Mouse (Mus musculus): ENCODE data around the gene Mrps31. TPM values are rescaled to one million over a fixed set of nuclear protein-coding genes. Genes with fewer than 3 reads are reported as not detected.

Gene Mrps31
- 34.9 and 35.7 TPM in 2 replicates for total RNA-seq (2014; rRNA removed)
- polyA plus RNA-seq (2012; rRNA removed) = 9.4 and 9.5 TPM in 2 replicates

DNA sequence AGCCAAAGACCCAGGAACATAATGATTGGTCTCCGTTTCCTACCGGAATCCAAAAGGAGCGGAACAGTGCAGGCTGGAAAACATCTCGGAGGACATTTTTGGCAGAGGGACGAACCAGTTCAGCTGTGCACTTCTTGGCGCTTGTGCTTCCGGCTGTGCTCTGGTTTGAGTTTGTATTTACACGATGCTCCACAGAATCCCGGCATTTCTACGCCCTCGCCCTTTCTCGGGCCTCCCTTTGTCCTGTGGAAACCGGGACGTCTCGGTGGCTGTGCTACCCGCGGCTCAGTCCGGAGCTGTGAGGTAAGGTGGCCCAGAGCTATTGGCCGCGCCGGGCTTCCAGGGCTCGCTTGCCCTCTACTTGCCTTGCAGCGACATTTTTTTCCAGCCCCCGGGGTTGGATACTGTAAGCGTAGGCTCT is at the start of gene Mrps31:
Gene Mrps31, plus strand, starts transcription at position 80 of the 421 bp plus-strand sequence.
- TF ChIP-seq POLR2A (IDR thresholded peaks at IDR 0.05; ENCODE audit: extremely low read depth, insufficient read depth, low read length) = no peak
- no peak for TF ChIP-seq CTCF (IDR thresholded peaks at IDR 0.05; ENCODE audit: low read depth, low read length)
- peak within 1 kb of the TSS; percentile 92 for H3K4me3 ChIP-seq (ENCODE audit: insufficient read depth, low read depth, low read length)
- peaks cover 6% of the 10 kb centered on the region; the same call in 1 of the 2 replicates for H3K79me2 ChIP-seq (ENCODE audit: control insufficient read depth, insufficient read depth, low read length)
- H3K4me1 ChIP-seq (ENCODE audit: control insufficient read depth, insufficient read depth, low read length) = peaks cover 5% of the 10 kb centered on the region; the same call in 1 of the 2 replicates
- H3K27me3 ChIP-seq (ENCODE audit: control insufficient read depth, insufficient read depth, low read length) = no peaks in the 10 kb centered on the region
- peak within 1 kb of the TSS; percentile 92 for H3K9ac ChIP-seq (ENCODE audit: low read depth, low read length)
- peak; percentile 91 for DNase-seq (ENCODE audit: extremely low read depth, low read depth, low spot score)
- H3K27ac ChIP-seq (replicated peaks; ENCODE audit: insufficient read depth, low read depth, low read length) = peak within 1 kb of the TSS; percentile 85
- H3K36me3 ChIP-seq (ENCODE audit: control insufficient read depth, insufficient read depth, low read length) = peaks cover 4% of the 10 kb centered on the region; the same call in 1 of the 2 replicates
- WGBS = 0% methylated on average over 25 of the region's 25 CpGs

DNA sequence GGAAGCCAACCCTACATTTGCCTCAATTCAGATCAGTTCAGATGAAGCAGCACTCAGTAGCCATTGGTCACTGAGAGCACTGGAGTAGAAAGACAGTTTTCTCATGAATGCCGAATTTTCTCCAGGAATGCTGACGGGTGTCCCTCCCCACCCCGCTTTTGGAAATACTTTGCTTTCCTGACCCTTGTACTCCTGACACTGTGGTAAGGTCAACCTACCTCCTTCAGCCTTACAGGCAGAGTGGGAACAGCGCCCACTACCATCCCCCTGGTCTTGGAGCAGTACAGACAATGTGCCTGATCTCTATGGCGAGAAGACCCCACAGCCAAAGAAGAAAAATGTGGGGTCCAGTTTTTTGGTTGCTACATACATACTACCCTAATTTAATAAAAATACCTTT is 34.9 kb upstream of the Mrps31 start:
- Histone ChIP-seq H3K4me3 (ENCODE audit: insufficient read depth, low read depth, low read length) (no peak overlapping the region), H3K9ac (ENCODE audit: low read depth, low read length) (no peak overlapping the region), H3K4me1 (ENCODE audit: control insufficient read depth, insufficient read depth, low read length) (no peaks in the 10 kb centered on the region; the same call in 1 of the 2 replicates), H3K36me3 (ENCODE audit: control insufficient read depth, insufficient read depth, low read length) (peaks cover 81% of the 10 kb centered on the region), H3K79me2 (ENCODE audit: control insufficient read depth, insufficient read depth, low read length) (no peaks in the 10 kb centered on the region), H3K27ac (replicated peaks; ENCODE audit: insufficient read depth, low read depth, low read length) (no peak overlapping the region), H3K27me3 (ENCODE audit: control insufficient read depth, insufficient read depth, low read length) (no peaks in the 10 kb centered on the region)
- 87% methylated on average over 5 of the region's 5 CpGs for WGBS
- DNase-seq (ENCODE audit: extremely low read depth, low read depth, low spot score) = peak; percentile 17
- no peak for TF ChIP-seq CTCF (IDR thresholded peaks at IDR 0.05; ENCODE audit: low read depth, low read length)
- no peak for TF ChIP-seq POLR2A (IDR thresholded peaks at IDR 0.05; ENCODE audit: extremely low read depth, insufficient read depth, low read length)

DNA sequence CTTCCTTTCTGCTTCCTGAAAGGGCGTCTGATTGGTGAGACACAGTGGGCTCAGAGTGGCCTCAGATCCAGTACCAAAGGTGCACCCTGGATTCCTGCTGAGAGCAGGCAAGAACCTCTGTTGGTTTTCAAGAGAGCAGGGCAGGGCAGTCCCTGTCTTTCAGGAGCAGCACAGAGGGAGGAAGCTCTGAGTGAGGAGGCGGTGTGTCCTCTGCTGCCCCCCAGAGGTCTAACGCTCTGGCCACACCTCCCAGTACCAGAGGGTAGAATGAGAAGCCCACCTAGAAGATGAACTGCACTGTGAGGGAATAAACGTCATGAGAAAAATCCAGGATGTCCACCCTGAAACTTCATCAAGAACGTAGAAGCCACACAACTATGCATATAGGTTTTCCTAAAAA is 34.3 kb upstream of the Mrps31 start:
- no peaks in the 10 kb centered on the region for H3K27me3 ChIP-seq (ENCODE audit: control insufficient read depth, insufficient read depth, low read length)
- no peak overlapping the region for H3K9ac ChIP-seq (ENCODE audit: low read depth, low read length)
- no peak overlapping the region for H3K27ac ChIP-seq (replicated peaks; ENCODE audit: insufficient read depth, low read depth, low read length)
- WGBS = 76% methylated on average over 5 of the region's 5 CpGs
- H3K4me3 ChIP-seq (ENCODE audit: insufficient read depth, low read depth, low read length) = no peak overlapping the region
- H3K4me1 ChIP-seq (ENCODE audit: control insufficient read depth, insufficient read depth, low read length) = no peaks in the 10 kb centered on the region; the same call in 1 of the 2 replicates
- peaks cover 83% of the 10 kb centered on the region for H3K36me3 ChIP-seq (ENCODE audit: control insufficient read depth, insufficient read depth, low read length)
- H3K79me2 ChIP-seq (ENCODE audit: control insufficient read depth, insufficient read depth, low read length) = no peaks in the 10 kb centered on the region
- TF ChIP-seq CTCF (IDR thresholded peaks at IDR 0.05; ENCODE audit: low read depth, low read length) = peak; percentile 77
- TF ChIP-seq POLR2A (IDR thresholded peaks at IDR 0.05; ENCODE audit: extremely low read depth, insufficient read depth, low read length) = no peak
- DNase-seq (ENCODE audit: extremely low read depth, low read depth, low spot score) = peak; percentile 5

DNA sequence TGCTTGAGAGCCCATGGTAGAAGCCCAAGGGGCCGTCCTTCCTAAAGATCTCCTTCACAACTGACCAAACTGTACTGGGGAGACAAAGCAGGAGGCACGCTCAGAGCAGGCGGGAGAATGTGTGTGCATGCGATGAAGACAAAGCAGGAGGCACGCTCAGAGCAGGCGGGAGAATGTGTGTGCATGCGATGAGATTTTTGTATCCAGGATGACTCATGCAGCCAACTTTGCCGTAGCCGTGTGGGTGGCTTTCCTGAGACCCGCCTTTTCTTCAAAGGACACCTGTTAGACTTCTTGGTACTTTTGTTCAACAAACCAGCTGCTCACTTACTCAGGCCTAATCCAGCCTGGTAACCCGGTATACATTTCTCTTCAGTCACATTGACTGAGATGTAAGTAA is 30.2 kb upstream of the Mrps31 start:
- WGBS = 96% methylated on average over 11 of the region's 11 CpGs
- Histone ChIP-seq H3K9ac (ENCODE audit: low read depth, low read length) (no peak overlapping the region), H3K4me3 (ENCODE audit: insufficient read depth, low read depth, low read length) (no peak overlapping the region), H3K4me1 (ENCODE audit: control insufficient read depth, insufficient read depth, low read length) (peaks cover 14% of the 10 kb centered on the region), H3K27ac (replicated peaks; ENCODE audit: insufficient read depth, low read depth, low read length) (no peak overlapping the region), H3K79me2 (ENCODE audit: control insufficient read depth, insufficient read depth, low read length) (0 out of 2 replicates have a peak, but pooled peaks cover 3% of the 10 kb centered on the region), H3K27me3 (ENCODE audit: control insufficient read depth, insufficient read depth, low read length) (no peaks in the 10 kb centered on the region), H3K36me3 (ENCODE audit: control insufficient read depth, insufficient read depth, low read length) (peaks cover 87% of the 10 kb centered on the region)
- DNase-seq (ENCODE audit: extremely low read depth, low read depth, low spot score) = no peak
- TF ChIP-seq CTCF (IDR thresholded peaks at IDR 0.05; ENCODE audit: low read depth, low read length) = no peak
- no peak for TF ChIP-seq POLR2A (IDR thresholded peaks at IDR 0.05; ENCODE audit: extremely low read depth, insufficient read depth, low read length)

DNA sequence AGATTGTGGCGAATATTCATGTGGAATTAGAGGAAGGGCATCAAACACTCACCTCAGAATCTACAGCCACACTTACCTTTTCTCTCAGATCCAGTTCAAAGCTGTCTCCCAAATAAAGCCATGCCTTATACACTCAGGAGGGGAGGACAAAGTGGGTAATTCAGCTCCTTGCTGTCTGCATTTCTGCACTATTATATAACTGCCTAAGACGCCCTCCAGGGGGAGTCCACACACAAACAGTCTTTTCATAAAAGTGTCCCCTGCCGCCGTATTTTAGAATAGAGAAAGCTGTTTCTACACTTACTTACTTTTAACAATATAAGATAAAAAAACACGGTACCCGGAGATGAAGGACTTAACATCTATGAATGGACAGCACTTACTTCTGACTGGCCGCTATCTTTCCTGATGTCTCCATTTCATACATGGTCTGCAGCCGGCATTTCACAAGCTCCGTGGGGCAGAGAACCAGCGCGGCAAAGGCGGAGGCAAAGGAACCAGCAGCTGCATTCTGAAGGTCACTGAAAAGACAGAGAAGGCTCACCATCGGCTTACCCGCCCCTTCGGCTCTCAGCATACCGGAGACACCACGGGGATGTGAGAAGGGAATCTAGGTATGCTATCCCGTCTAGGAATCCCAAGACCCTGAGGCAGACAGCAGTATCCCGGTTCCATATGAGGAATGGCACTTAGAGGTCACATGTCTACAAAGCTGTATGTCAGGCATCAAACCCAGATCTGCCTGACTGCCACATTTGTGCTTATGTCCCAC is 28.2 kb upstream of the Mrps31 start:
- Histone ChIP-seq H3K27me3 (ENCODE audit: control insufficient read depth, insufficient read depth, low read length) (no peaks in the 10 kb centered on the region), H3K9ac (ENCODE audit: low read depth, low read length) (no peak overlapping the region), H3K4me1 (ENCODE audit: control insufficient read depth, insufficient read depth, low read length) (peaks cover 28% of the 10 kb centered on the region), H3K79me2 (ENCODE audit: control insufficient read depth, insufficient read depth, low read length) (0 out of 2 replicates have a peak, but pooled peaks cover 3% of the 10 kb centered on the region), H3K36me3 (ENCODE audit: control insufficient read depth, insufficient read depth, low read length) (peaks cover 80% of the 10 kb centered on the region), H3K27ac (replicated peaks; ENCODE audit: insufficient read depth, low read depth, low read length) (no peak overlapping the region), H3K4me3 (ENCODE audit: insufficient read depth, low read depth, low read length) (no peak overlapping the region)
- 95% methylated on average over 19 of the region's 19 CpGs for WGBS
- no peak for DNase-seq (ENCODE audit: extremely low read depth, low read depth, low spot score)
- no peak for TF ChIP-seq CTCF (IDR thresholded peaks at IDR 0.05; ENCODE audit: low read depth, low read length)
- no peak for TF ChIP-seq POLR2A (IDR thresholded peaks at IDR 0.05; ENCODE audit: extremely low read depth, insufficient read depth, low read length)

DNA sequence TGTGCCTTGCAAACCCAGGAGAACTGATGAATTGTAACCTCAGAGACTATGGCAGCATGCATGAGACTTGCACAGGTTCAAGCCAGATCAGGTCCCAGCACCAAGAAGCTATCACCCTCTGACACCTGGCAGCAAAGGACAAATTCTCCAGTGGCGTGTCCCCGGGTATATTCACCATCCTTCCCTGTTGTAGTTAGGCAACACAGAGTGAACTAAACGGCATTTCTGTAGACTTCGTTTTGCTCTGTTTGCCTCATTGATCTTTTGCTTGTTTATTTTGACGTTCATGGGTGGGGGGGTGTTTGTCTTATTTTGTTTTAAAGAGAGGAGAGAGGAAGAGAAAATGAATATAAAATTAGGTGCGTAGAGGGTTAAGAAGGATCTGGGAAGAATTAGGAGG is 26.0 kb upstream of the Mrps31 start:
- WGBS = 31% methylated on average over 6 of the region's 6 CpGs
- TF ChIP-seq CTCF (IDR thresholded peaks at IDR 0.05; ENCODE audit: low read depth, low read length) = no peak
- TF ChIP-seq POLR2A (IDR thresholded peaks at IDR 0.05; ENCODE audit: extremely low read depth, insufficient read depth, low read length) = no peak
- Histone ChIP-seq H3K9ac (ENCODE audit: low read depth, low read length) (no peak overlapping the region), H3K27ac (replicated peaks; ENCODE audit: insufficient read depth, low read depth, low read length) (peak overlapping the region; percentile 55), H3K79me2 (ENCODE audit: control insufficient read depth, insufficient read depth, low read length) (peaks cover 10% of the 10 kb centered on the region), H3K27me3 (ENCODE audit: control insufficient read depth, insufficient read depth, low read length) (no peaks in the 10 kb centered on the region), H3K36me3 (ENCODE audit: control insufficient read depth, insufficient read depth, low read length) (peaks cover 81% of the 10 kb centered on the region), H3K4me1 (ENCODE audit: control insufficient read depth, insufficient read depth, low read length) (peaks cover 45% of the 10 kb centered on the region), H3K4me3 (ENCODE audit: insufficient read depth, low read depth, low read length) (no peak overlapping the region)
- peak; percentile 79 for DNase-seq (ENCODE audit: extremely low read depth, low read depth, low spot score)
